ENCODE assay signal across 22 mouse cellular contexts in the genomic region with DNA sequence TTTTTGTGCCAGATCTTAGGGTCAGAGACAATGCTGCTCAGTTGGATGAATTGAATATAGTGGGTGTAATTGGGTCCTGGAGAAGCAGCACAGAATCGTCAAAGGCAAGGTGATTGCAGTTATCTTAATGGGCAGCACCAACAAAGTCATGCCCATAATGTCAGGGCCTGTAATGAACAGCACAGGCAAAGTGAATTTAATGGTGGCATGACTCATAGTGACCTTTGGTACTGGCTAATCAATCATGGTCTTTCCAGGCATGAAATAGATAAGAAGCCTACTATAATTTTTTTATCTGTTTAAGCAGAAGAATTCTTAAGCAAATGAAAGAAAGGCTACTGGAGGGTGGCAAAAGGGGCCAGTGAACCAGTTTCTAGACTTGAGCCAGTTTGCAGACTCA.
DNase-seq lines count a peak whose midpoint lies in the region; TF ChIP-seq lines count a peak whose summit lies in the region.
"Had no signal": no experiment of that assay in that cellular context is flagged by ENCODE, and none has a peak within 500 bp of the region (broad histone marks: within the 10 kb centered on the region; RNA-seq: fewer than 3 reads in every experiment).

No protein-coding gene starts in this region.

- H3K27ac ChIP-seq in left cerebral cortex, adult 2 months, result no peak overlapping the region
- H3K27ac ChIP-seq: forebrain, embryonic 10.5 days; gastrocnemius, adult 2 months; heart, embryonic 15.5 days; hindbrain, embryonic 12.5 days; kidney, embryonic 15.5 days had no signal

- no peak for TF ChIP-seq CTCF in left cerebral cortex, adult 2 months (IDR thresholded peaks at IDR 0.05)

- peak; percentile 43 for DNase-seq in adrenal gland, adult 2 months
- no peak for DNase-seq in adrenal gland, postnatal 25 days
- DNase-seq in adrenal gland, adult 8-10 months, result peak; percentile 12
- peak; percentile 8 for DNase-seq in adrenal gland, postnatal 14 days
- DNase-seq in cerebellum, postnatal 14 days, result no peak
- no peak for DNase-seq in left cerebral cortex, adult 2 months (ENCODE audit: extremely low spot score in 1 of 2, low spot score in 2 of 2)
- DNase-seq: B cell, adult 2 months; cerebellum, adult 11-12 months; cerebellum, adult 8-10 months; cerebellum, postnatal 10 days; forebrain, postnatal 0 days; gastrocnemius, adult 2 months; gastrocnemius, postnatal 14 days; heart, adult 18-20 months; heart, postnatal 10 days; kidney, adult 11 months; kidney, adult 8-10 months had no signal

- intact Hi-C loops in left cerebral cortex, adult 2 months (cut with DNase I), result no loop called here

- no peak overlapping the region for H3K4me3 ChIP-seq in left cerebral cortex, adult 2 months
- H3K4me3 ChIP-seq: forebrain, embryonic 10.5 days; gastrocnemius, adult 2 months; heart, embryonic 12.5 days; heart, embryonic 15.5 days; hindbrain, embryonic 12.5 days; kidney, embryonic 15.5 days had no signal

Comparison
In these comparisons a context has a peak if more than half of its experiments do, and no peak if none do; other contexts are left out.
1. DNase-seq: peak in adrenal gland, adult 2 months (single experiment), adrenal gland, adult 8-10 months (single experiment) and adrenal gland, postnatal 14 days (single experiment); none in adrenal gland, postnatal 25 days (single experiment), cerebellum, postnatal 14 days (0 of 2) and left cerebral cortex, adult 2 months (0 of 2).